Mouse (Mus musculus) frontal cortex, postnatal 10 days (tissue): ENCODE data around the gene Sec11a.
A peak's percentile ranks its signal among the peaks of the same experiment; 100 is the strongest.

Experiments used
- DNase-seq, 2 experiments: peaks; one replicate each; pipeline ENCODE4 v3.0.0; 2022; ENCODE audit warnings: low spot score in 2 of 2, mixed read lengths in 1 of 2

Gene Sec11a

DNA sequence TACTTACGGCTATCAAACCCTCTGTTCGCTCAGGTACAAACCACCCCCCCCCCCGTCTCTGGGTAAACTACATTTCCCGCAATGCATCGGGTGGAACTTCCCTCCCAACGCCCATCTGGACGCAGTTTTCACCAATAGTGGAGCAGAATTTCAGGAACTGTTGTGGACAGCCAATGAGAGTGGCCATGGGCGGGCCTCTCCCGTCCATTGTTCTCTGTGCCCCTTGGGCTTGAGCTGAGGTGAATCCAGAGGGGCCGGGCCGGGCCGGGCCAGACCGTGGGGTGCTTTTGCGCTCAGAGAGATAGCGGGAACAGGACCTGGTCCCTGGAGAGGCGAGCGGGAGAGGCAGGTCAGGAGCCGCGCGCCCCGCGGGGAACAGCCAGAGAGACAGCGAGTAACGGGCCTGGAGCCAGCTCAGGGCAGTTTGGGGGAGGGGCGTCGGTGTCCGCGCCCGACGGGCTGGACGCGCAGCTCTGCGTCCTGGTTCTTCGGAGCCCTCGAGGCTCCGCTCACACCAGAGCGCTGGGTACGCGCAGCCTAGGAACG is 86.8 kb downstream of the Sec11a start, which contains the start of gene Zscan2:
TSS of gene Zscan2 (plus strand) at position 192 of the 546 bp plus-strand sequence.
- DNase-seq = peak; percentile 87 to 89

DNA sequence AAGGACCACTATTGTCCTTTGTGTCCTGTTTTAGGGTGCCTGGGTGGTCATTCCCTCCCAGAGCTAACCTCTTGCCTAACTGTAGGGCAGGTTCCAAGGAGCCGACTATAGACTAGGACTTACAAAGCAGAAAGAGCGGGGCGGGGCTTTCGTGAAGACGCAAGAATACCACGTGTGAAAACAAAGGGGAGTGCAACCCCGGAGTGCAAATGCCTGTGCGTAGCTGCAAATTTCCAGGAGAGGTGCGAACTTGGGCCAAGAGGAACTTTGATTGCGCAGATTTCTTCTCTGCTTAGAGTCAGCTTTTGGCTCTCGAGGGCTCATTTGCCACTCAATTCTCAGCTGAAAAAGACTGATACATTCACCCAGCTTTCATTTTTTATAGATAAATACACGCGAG is 87.4 kb downstream of the Sec11a start:
- peak; percentile 48 to 50 for DNase-seq

DNA sequence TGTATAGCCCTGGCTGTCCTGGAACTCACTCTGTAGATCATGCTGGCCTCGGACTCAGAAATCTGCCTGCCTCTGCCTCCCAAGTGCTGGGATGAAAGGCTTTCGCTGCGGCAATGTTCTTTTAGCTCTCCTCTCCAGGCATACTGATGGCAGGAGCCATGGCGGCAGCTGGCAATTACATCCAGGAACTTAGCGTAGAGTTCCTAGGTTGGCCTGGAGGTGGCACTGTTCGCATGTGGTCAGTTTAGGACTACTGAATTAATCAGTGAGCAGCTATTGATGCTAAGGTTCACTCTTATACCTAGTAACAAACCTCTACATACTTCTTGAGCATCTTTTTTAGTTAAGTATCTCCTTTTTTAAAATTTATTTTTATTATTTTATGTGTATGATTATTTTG is 90.4 kb downstream of the Sec11a start:
- DNase-seq = peak; percentile 34 to 66

- no peak for DNase-seq
These were observed 92.3 kb downstream of the Sec11a start for GRCm38 (mm10) chr7:80855316-80855715.
